Mouse (Mus musculus): ENCODE results near the gene Hmcn1.

The Hmcn1 gene

DNA sequence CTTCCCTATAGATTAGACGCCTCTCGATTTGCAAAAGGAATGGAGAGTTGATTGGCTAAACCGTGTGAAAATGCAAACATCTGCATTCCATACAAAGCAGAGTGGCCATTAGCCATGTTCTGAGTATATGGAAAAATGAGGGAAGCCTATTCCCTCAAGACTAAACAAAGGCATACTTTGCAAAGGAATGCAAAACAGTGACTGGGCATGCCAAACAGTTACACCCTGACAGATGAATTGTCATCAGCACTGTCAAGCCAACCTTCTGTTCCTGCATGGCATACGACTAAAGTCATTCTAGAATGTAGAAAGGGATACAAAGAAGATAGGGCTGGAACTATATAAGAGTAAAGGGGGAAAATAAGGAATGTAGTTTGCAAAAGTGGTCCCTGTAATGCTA, 115.3 kb downstream of the Hmcn1 start:
- no peak for DNase-seq (ENCODE audit: low read depth, low spot score)

DNA sequence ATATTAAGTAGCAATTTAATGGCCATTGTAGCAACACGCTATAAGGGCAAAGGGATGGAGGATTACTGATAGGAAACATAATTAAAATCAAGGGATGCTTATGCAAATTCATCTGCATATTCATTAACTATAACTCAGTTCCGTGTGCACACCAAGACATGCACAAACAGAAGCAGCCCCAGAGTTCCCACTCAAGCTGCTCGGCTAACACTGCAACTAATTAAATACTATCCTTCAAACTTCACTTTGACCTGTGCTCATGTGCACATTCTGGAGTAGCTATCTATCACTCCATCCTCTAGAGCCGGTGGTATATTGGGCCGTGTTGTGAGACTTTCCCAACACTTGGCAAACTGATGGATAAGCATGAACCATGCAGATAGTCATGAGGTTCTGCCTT, 119.2 kb downstream of the Hmcn1 start:
- no peak for DNase-seq (ENCODE audit: low read depth, low spot score)

DNA sequence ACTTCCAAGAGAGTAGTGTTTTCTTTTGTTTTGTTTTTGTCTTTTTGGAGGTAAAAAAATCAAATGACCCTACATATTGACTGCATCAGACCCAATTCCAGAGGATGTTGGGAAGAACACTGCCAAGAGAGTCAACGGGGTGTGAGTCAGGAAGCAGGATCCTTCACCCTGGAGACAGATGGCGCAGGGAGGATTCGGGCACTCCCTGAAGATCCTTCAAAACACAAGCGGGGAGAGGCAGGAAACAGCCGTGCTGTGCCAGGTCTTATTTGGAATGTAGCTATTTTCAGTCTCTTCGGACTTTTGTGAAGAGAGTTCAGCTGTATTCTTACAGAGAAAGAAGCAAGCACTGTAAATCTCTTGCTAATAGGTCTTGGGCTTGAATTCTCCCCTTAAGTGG, 120.0 kb downstream of the Hmcn1 start:
- DNase-seq (ENCODE audit: low read depth, low spot score) = peak; percentile 16

DNA sequence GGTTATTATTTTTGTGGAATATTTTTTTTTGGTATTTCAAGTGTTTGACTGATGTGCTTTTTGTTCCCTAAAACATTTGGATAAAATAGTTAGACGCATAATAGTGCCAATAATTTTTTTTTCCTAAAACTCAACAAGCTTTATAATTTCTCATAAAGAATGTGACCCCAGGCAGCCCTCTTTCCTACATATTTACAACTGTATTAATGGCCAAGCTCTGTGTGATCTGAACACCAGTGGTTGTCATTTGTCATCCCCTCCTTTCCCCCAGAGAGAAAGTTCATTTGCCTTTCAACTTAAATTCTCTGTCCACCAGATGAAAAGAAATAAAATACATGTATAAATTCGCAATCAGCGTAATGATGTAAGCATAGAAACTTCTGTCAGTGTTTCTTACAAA, 121.1 kb downstream of the Hmcn1 start:
- DNase-seq (ENCODE audit: low read depth, low spot score) = no peak

DNA sequence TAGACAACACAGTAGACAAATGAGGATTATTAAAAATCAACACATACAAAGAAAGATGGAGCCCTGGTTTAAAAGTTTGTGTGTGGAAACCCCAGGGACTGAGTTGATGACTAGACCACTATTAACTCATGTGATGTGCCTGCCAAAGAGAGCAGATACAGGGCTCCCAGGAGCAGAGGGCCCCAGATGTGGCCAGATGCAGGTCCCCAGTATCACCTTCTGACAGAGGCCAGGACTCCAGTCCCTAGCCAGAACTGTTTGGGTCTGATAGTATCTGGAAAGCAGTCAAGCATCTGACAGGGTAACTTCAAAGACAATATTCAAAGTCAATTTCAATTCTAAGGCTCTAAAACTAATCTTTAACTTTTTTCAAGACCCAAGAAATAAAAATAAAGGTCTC, 124.0 kb downstream of the Hmcn1 start:
- no peak for DNase-seq (ENCODE audit: low read depth, low spot score)

DNA sequence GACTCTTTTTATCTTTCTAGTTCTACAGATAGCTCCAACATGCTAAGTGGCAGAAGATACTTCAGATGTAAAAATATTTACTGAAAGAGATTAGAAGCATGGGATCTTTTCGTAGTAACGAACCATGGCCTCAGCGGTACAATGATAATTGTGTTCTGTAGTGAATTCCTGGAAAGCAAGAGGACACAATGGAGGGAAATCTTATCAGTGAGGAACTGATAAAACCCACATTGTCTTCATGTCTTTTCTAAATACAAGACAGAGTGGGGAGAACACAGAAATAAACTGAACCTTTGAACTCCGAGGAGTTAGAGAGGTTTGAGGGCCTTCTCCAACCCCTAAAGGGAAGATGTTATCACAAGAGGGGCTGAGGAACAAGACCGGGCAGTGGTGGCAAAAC, 126.6 kb downstream of the Hmcn1 start:
- no peak for DNase-seq (ENCODE audit: low read depth, low spot score)

DNA sequence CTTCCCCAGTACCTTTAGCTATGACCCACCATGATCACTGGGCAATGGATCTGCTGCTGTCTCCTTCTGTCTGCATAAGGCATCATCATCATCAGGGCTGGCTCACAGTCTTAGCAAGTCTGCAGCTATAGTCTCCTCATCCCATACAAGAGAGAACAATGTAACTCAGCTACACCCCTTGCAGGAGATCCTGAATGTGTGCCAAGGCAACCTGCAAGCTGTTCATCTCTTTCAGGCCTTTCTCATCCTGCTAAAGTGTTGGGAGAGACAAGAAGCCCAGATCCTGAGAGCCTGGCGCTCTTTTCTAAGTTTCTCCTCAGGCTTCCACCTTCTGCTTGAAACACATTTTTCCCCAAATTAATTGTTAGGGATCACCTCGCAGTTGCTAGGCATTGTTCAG, 135.5 kb downstream of the Hmcn1 start:
- DNase-seq (ENCODE audit: low read depth, low spot score) = no peak

DNA sequence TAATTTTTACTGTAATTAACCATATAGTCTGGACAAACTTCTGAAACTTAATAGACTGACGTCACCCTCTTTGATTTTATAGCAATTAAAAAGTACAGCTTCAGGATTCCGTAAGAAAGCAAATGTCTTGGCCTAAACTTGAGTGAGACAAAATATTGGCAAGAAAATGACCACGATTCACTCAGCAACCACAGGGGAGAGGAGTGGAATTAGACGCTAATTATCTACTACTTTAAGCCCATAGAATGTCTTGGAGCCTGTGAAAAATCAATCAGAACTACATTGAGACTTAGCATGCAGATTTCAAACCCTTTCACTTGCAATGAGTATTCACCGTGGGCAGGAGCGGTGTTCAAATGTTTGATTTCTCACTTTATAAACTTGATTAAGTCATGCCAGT, 159.8 kb downstream of the Hmcn1 start:
- DNase-seq (ENCODE audit: low read depth, low spot score) = no peak

DNA sequence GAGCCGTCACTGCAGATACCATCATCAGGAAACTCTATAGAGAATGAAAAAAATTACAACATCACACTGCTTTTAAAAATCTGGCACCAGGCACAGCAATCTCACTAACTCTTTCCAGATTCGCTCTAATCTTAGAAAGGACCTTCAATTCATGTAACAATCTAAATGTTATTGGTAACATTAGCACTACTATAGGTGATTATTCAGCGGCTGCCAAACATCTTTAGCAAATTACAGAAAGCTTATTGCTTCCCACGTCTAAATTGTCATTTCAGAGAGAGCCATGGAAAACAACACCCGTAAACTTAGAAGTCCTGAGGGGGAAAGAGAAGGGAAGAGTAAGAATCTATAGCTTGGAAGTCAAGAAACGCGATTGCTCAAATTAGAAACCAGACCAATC, 163.4 kb downstream of the Hmcn1 start:
- DNase-seq (ENCODE audit: low read depth, low spot score) = no peak

DNA sequence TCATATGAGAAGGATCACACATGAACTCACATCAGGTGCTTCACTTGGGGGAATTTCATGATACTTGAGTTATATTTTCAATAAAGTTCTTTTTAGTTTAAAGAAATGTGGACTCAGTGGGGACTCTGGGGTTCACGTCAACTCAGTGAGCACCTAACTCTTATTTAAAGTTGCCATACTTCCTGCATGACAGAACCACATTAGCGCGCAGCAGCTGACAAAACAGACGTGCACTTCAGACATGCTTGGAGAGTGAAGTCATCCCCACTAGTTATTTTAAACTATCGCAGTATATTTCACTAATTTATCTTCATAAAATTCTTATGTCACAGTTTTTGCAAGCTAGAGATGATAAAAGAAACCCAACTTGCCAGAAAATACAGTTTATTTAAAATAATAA, 166.1 kb downstream of the Hmcn1 start:
- no peak for DNase-seq (ENCODE audit: low read depth, low spot score)

DNA sequence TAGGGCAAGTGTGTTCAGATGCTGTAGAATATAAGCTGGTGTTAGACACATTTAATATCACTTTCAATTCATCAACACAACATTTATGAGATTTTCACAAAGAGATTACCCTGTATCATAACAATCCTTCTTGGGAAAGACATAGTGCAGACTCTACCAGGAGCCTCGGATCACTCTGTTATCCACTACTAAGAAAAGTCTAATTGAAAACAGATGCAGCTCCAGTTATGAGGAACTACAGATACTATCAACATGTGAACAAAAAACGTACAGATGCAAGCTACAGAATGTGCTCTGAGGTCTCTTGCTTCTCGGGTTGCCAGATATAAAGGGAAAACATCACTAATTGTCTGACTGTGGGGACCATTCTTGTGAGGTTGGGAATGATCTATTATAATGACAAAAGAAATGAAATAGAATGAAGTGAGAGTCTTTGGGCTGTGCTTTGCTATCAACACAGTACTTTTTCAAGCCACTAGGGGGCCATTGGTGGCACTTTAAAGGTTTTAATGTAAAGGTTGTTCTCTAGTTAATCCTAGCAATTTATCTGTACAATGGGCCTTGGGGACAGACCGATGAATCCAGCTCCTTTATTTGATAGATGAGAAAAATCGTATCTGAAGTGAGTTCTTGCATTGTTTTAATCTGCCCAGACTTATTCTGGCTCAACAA, 168.8 kb downstream of the Hmcn1 start:
- peak; percentile 13 for DNase-seq (ENCODE audit: low read depth, low spot score)

DNA sequence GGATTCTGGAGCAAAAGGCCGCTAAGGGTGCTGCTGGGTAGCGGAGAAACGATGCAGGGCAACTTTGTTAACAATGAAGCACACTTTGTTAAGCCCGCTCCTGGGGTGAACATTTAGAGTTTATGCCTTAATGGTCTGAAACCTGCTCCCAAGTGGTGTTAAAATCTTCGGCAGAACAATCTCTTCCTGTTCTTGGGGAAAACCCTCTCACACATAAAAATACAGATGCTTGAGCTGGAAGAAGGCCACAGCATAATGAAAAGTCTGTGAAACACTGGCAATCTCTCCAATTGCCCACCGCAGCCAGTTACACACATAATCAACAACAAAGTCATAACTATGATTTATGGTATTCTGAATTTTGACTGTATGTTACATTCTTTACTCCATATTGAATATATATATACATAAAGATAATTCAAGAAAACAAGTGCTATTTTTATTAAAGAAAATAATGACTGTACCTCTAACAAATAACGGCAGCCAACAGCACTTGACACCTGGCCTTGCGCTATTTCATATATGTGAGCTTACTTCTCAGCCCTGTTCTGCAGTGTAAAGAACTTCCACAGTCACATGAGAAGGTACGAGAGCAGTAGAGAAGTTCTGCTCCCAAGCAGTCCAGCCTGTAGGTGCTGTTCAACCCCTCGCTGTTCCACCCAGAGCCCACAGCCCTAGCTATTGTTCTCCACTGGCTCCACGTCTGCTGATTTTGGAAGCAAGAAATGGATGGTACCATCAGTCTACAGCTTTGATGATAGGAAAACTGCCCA, 177.0 kb downstream of the Hmcn1 start:
- no peak for DNase-seq (ENCODE audit: low read depth, low spot score)

DNA sequence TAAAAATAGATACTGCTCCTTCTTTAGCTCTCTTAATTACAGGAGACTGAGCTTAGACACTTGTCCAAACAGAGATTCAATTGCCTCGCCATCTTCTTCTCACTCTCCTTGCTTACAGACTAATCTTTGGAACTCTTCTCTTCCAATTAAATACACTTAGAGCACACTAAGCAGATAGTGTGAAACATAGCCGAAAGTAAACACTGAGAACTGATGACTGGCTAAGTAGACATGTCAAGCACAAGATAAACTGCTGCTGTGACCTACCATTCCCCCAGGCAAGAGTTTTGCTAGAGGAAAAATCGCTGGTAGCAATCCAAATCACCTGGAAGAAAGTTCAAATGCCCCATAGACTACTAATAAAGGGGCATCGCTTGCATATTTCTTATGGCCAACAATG, 178.3 kb downstream of the Hmcn1 start:
- no peak for DNase-seq (ENCODE audit: low read depth, low spot score)

DNA sequence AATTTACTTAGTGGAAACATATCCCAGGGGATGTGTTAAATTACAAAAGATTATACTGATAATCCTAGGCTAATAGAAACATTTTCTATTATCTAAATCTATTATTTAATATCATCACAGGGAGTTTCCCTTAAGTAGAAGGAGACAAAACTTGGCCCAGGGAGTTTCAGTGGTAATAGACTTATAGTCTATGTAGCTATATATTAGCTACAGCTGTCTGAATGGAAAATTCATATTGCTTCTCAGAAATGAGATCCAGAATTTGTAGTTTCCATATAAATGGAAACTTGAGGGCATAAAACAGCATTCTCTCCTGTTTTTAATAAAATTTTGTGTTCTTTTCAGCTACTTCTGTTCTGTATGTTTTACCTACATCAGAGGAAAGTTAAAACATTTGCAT, 179.9 kb downstream of the Hmcn1 start:
- DNase-seq (ENCODE audit: low read depth, low spot score) = no peak

DNA sequence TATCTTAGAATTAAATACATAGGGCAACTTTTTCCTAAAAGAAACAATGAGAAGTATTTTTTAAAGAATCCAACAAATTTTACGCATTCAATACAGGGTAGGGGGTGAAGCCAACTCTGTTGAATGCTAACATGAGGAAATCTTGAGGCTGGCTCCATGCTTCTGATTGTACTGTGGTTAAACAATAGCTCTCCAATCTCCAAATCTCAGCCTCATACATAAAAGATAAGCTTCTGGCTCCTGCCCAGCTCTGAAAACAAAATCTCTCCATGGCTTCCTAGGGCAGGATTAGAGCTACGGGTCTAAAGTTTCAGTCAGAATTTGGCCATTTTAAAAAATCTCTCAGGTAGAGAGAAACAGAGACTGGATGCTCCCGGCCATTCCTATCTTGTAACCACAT, 186.4 kb downstream of the Hmcn1 start:
- no peak for DNase-seq (ENCODE audit: low read depth, low spot score)

DNA sequence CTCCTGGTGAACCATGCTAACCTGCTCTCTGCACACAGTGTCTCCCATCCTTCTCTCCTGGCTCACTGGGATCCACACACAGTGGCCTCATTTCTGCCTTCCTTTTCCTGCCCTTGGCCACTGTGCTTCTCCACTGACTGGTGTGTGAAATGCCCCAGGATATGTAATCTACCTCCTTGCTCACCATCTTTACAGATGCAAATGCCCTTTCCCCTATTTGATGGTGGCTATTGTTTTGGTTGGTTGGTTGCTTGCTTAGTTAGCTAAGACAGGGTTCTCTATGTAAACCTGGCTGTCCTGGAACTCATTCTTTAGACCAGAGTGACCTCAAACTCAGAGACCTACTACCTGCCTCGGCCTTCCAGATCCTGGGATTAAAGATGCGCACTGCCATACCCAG, 187.8 kb downstream of the Hmcn1 start:
- DNase-seq (ENCODE audit: low read depth, low spot score) = no peak

DNA sequence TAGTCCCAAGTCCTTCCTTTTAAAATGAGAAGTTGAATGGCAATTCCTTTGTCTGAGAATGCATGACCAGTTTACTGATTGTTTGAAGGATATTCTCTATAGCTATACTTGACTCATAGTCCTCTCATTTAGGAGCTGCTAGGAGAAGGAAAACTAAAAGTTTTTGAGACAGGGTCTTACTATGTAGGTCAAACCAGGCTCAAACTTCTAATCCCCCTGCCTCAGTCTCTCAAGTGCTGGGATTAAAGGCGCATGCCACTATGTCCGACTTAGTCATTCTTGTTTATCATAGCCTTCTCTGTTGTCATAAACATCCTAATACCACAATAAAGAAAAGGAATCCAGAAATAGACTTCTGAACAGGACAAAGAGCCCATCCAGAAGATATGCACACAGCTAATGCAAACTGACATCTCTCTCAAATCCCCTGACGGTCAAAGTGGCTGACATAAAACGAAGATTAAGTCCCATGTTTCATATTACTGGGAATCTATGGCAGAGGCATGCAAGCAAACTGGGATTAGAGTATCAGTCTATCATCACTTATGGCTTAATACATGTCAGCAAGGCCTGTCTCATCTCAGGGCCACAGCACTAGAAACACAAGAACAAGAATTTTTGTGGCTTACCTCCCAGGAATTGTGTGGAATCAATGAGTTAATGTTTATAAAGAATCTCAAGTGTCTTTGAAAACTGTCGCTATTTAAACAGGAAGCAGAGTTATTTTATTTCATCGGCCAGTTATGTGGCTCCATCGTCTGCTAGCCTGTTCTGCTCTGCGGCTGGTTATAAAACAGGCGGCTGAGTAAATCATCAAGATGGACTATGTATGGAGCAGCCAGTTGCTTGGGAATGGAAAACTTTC, 188.8 kb downstream of the Hmcn1 start:
- no peak for DNase-seq (ENCODE audit: low read depth, low spot score)

DNA sequence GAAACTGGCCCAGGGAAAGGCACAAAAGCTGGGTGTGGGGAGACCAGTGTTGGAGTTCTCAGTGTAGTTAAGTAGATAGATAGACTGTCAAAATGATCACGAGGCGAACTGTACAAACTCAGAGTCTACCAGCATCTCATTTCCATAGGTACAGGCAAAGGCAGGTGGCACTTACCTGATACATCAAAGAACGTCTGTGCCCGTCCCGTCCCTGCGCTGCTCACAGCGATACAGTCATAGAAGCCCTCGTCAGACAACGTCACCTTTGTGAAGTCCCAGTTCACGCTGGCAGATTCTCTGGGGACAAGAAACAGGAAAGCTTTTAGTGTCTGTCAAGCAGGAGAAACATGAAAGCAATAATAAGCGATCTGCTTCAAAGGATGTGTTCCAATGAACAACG, 190.6 kb downstream of the Hmcn1 start:
- no peak for DNase-seq (ENCODE audit: low read depth, low spot score)

DNA sequence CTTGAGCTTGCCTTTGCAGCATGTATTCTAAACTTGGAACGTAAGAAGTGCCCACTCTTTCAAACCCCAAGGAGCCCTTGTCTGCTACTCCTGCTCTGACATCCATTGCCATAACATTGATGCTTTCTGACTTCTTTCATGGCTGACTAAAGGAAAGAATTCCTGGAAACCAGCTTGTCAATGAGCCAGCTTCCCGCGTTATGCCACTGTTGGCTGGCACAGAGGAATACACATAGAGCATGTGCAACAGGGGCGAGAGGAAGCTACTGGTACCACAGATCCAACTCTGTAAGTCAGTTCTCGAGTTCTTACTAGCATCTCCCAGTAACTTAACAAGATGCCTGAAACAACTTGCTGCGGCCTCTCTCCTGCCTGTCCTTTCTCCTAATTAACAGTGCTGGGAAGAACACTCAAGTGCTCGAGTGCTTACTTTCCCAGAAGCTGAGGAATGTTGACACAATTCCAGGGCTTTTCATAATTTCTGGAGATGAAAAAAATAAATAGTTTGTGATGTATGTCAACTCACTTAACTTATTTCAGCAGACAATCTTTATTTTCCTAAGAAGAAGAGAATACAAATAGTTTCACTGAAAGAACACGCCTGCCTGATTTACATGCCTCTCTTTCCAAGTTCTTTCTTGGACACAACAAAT, 192.5 kb downstream of the Hmcn1 start:
- no peak for DNase-seq (ENCODE audit: low read depth, low spot score)

DNA sequence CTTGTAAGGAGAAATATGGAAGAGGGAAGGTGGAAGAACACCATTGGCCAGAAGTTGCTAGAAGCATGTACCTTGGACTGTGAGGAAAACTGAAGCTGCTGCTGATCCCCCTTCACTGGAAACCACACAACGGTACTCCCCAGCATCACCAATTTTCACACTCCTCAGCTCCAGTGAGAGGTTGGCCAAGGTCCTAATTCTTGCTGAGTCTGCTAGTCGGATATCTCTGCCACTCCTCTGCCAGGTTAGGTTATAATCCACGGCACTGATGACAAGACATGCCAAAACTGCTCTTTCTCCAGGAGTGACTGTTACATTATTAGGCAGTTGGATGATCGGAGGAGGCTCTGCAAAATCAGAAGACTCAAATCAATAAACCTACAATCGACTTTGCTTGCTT, 194.6 kb downstream of the Hmcn1 start:
- DNase-seq (ENCODE audit: low read depth, low spot score) = no peak

DNA sequence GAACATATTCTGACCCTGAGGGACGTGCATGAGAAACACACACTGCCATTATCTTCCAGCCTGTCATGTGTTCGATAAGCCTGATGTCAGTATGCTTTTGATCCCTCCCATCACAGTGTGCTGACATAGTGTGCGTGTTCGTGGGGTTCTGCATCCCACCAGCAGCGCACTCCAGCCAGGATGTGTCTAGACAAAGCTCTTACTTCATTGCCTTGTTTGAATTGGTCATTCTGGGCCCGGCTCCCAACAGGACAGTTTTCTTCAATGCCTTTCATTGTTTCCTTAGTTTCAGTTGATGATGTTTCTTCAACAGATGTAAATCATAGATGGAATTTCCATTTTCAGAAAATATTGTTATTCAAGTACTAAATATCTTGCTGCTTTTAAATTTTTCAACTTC, 206.5 kb downstream of the Hmcn1 start:
- no peak for DNase-seq (ENCODE audit: low read depth, low spot score)
